Mouse (Mus musculus): ENCODE data around the gene Megf11.
"Not testable (repeated sequence)": the region's sequence is repeated elsewhere in the genome, so short reads cannot be mapped to it uniquely, and the experiment has no call there.

GRCm38 (mm10) chr9:64710291-64710690, 324.9 kb downstream of the Megf11 start:
- not testable (repeated sequence) for TF ChIP-seq CTCF, EP300 (IDR thresholded peaks at IDR 0.05)
